Mouse (Mus musculus) mouse embryonic stem cell (cell line): ENCODE data around the gene 2610507B11Rik.

Experiments used
- in situ Hi-C, 2 experiments: fragments of 300-500 bp; cut with MboI; formaldehyde crosslinking; loops; 1 replicate in 1 of 2; 3 replicates in 1 of 2; pipeline ENCODE4 v1.14.3; 2019 to 2020; ENCODE audit warnings: low sequenced_read_pairs in 2 of 2, low pct_unique_long_range_greater_than_20kb in 1 of 2, mixed read lengths in 1 of 2; ENCODE audit not compliant: unreplicated experiment in 1 of 2

Gene 2610507B11Rik

DNA sequence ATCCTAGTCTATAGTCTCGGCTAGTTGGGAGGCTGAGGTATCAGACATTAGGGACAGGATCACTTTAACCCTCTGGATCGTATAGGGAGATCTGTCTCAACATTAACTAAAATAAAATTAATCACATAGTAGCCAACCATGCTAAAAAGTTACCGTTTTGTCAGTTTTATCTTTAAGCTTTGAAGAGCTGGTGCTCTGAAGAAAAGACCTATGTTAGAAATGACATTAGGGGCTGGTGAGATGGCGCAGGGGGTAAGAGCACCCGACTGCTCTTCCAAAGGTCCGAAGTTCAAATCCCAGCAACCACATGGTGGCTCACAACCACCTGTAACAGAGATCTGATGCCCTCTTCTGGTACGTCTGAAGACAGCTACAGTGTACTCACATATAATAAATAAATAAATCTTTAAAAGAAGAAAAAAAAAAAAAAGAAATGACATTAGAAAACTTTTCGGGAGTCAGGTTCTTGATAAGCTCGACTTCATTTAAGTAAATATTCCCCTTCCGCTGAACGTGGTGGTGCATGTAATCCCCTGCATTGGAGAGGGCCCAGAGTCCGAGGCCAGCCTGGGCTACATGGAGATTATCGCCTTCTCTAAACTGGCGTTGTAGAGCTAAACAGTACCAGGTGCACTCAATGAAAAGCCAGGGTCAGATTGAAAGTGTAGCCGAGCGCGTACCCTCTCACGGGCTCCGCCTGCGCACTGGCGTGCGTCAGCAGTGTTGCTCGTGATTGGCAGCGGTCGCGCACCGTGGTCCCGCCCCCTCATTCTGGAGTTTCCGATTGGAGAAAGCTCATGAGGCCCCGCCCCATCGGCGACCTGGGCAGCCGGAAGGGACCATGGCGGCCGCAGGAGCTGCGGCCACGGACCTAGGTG is 66.3 kb downstream of the 2610507B11Rik start, which contains the start of gene Pigs:
Gene Pigs (plus strand): TSS at position 782 of the 878 bp plus-strand sequence.
- in situ Hi-C loops, result no loop called here

DNA sequence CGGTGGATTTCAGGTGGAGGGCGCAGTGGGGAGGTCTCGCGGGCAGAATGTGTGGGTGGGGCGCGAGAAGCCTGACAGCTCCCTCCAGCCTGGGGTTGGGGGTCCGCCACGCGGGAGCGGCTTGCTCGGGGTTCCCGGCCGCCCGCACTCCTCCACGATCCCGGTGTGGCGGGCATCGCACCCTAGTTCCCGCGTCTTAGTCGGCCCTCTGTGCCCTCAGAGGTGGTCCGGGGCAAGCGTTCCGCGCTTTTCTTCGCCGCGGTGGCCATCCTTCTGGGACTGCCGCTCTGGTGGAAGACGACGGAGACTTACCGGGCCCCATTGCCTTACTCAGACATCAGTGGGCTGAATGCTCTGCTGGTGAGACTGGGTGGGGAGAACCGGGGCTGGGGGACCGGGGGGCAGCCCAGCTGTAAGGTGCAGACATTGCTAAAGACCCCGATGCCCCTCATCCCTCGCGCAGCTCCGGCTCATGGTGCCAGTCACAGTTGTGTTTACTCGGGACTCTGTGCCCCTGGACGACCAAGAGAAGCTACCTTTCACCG is 67.0 kb downstream of the 2610507B11Rik start:
- in situ Hi-C loops, result no loop called here

DNA sequence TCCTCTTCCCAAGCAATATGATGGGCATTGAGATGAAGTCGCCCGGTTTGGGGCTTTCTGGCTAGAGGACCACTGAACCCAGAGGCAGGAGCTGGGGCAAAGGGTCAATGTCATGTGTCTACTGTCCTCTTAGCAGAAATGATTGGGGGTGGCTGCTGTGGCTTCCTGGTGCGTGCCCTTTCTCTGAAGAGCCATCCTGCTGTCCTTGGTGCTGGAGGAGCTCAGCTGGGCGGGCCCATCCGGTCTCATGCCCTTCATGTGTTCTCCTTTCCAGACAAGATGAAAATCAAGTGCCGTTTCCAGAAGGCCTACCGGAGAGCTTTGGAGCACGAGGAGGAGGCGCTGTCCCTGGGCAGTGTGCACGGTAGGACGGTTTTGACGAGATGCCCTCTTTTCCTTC is 71.1 kb downstream of the 2610507B11Rik start:
- in situ Hi-C loops, result no loop called here

DNA sequence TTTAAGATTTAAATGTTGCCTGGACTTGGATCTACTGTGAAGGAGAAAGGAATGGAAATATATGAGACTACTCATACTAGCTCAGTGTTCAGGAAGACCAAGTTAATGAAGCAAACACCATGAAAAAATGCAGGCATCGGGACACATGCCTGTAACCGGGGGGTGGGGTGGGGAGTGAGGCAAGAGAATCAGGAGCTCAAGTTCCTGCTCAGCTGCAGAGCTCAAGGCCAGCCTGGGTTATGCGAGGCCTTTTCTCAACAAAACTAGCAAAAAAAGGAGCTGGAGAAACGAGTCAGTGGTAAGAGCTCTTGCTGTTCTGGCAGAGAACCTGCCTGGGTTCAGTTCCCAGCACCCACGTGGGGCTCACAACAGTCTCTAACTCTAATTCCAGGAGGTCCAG is 72.4 kb downstream of the 2610507B11Rik start:
- in situ Hi-C loops, result no loop called here

DNA sequence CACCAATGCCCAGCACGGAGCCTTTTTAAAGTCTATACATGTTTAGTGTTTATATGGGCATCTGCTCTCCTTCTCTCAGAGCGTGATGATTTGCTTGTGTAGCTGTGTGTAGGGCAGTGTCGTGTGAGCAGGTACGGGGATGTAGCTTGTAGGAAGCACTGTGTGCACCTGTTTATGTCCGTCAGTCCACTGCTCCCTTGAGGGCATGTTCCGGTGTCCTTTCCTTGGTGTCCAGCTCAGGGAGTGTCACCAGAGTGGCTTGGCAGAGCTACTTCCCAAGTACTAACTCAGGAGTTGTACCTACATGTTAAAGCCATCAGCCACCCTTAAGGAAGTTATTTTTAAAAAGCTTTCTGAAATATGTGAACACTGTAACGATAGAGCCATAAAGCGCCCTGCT is 75.5 kb downstream of the 2610507B11Rik start:
- in situ Hi-C loops, result no loop called here
